Mouse (Mus musculus) stomach, embryonic 14.5 days (tissue): Measurements from ENCODE around the gene Sult1a1. TPM values are rescaled to one million over a fixed set of nuclear protein-coding genes. Genes with fewer than 3 reads are reported as not detected.

Experiments used
- ATAC-seq: fragments of 200-750 bp; cut with Nextera tagmentation; 2 replicates; pipeline ENCODE4 v1.8.0; 2017; ENCODE audit warnings: low read depth, moderate TSS enrichment; ENCODE audit not compliant: insufficient number of reproducible peaks, insufficient read depth, low FRiP score
- H3K27ac ChIP-seq: fragments of 300-500 bp; sonication (generic); 2 replicates; pipeline ENCODE4 v1.5.1; 2014; ENCODE audit warnings: mild to moderate bottlenecking, low read length, moderate library complexity, mixed read lengths
- H3K27me3 ChIP-seq: fragments of 300-500 bp; sonication (generic); 2 replicates; pipeline ENCODE4 v1.6.1; 2014; ENCODE audit warnings: low read length, control low read depth, mixed read lengths; ENCODE audit not compliant: control insufficient read depth, insufficient read depth
- H3K36me3 ChIP-seq: fragments of 300-500 bp; sonication (generic); 2 replicates; pipeline ENCODE4 v1.6.1; 2014; ENCODE audit warnings: mild to moderate bottlenecking, control low read depth, low read length, moderate library complexity, mixed read lengths; ENCODE audit not compliant: control insufficient read depth, insufficient read depth
- H3K4me1 ChIP-seq: fragments of 300-500 bp; sonication (generic); 2 replicates; pipeline ENCODE4 v1.6.1; 2014; ENCODE audit warnings: low read length, control low read depth, mixed read lengths; ENCODE audit not compliant: control insufficient read depth, insufficient read depth
- H3K4me2 ChIP-seq: fragments of 300-500 bp; sonication (generic); replicated peaks from 2 replicates; pipeline ENCODE4 v1.6.1; 2014; ENCODE audit warnings: low read depth, low read length, control low read depth
- H3K4me3 ChIP-seq: fragments of 300-500 bp; sonication (generic); 2 replicates; pipeline ENCODE4 v1.5.1; 2014; ENCODE audit warnings: low read depth, low read length, control low read depth
- H3K9ac ChIP-seq: fragments of 300-500 bp; sonication (generic); replicated peaks from 2 replicates; pipeline ENCODE4 v1.6.1; 2014; ENCODE audit warnings: low read depth, mild to moderate bottlenecking, control low read depth, low read length, moderate library complexity, mixed read lengths
- H3K9me3 ChIP-seq: fragments of 300-500 bp; sonication (generic); 2 replicates; pipeline ENCODE4 v1.6.1; 2016; ENCODE audit warnings: low read depth, low read length, control low read depth; ENCODE audit not compliant: control insufficient read depth
- WGBS: fragments of 180-500 bp; shearing (Covaris S2); extraction: QIAGEN DNeasy Blood & Tissue Kit; methylation state at CpG from one replicate; pipeline ENCODE4 v1.1.7; 2014; 5-methylcytosine and 5-hydroxymethylcytosine counted together
- polyA plus RNA-seq: library from polyadenylated mRNA; unstranded; fragments of >200 nt; fragmentation: Nextera tagmentation; extraction: Ambion mirVana; gene quantifications from 2 replicates; pipeline ENCODE4 v1.2.1, GENCODE M21; 2014

Sult1a1 gene
- polyA plus RNA-seq, 1 experiment from 2014 or later: 5.8 TPM

DNA sequence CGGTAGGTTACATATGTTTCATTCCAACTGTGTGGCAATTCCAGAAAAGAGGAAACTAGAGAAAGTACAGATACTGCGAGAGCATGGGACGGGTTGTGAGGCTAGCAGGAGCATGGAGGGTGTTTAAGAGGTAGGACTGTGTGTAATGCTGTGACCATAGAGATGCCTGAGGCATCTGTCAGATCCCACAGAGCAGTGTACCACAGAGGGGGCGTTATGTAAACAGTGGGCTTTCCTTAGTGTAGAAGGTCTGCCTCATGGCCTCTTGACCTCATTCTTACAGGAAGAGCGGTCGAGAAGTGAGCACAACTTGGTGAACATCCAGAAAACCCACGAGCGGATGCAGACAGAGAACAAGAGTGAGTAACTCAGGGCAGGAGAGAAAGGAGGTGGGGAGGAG, 12.6 kb downstream of the Sult1a1 start:
- Histone ChIP-seq H3K4me1 (no peaks in the 10 kb centered on the region), H3K27ac (no peak overlapping the region), H3K9me3 (no peaks in the 10 kb centered on the region), H3K27me3 (no peaks in the 10 kb centered on the region), H3K9ac (no peak overlapping the region), H3K4me2 (no peak overlapping the region), H3K36me3 (peaks cover 16% of the 10 kb centered on the region; the same call in 1 of the 2 replicates), H3K4me3 (no peak overlapping the region)
- WGBS: 52% methylated on average over 8 of the region's 8 CpGs
- ATAC-seq: no peak

GRCm38 (mm10) chr7:126659771-126660170, 16.5 kb downstream of the Sult1a1 start:
- ATAC-seq: no peak
- WGBS: 86% methylated on average over 3 of the region's 3 CpGs

GRCm38 (mm10) chr7:126657522-126657921, 18.7 kb downstream of the Sult1a1 start:
- Histone ChIP-seq H3K27me3 (no peaks in the 10 kb centered on the region), H3K4me3 (no peak overlapping the region), H3K27ac (no peak overlapping the region), H3K4me2 (no peak overlapping the region), H3K4me1 (no peaks in the 10 kb centered on the region), H3K9me3 (no peaks in the 10 kb centered on the region), H3K9ac (no peak overlapping the region), H3K36me3 (peaks cover 2% of the 10 kb centered on the region; the same call in 1 of the 2 replicates)
- 97% methylated on average over 1 of the region's 1 CpGs for WGBS
- no peak for ATAC-seq

More at GRCm38 (mm10) chr7:126659771-126660170, 16.5 kb downstream of the Sult1a1 start:
- no peaks in the 10 kb centered on the region for H3K9me3 ChIP-seq
- H3K4me2 ChIP-seq: no peak overlapping the region
- no peaks in the 10 kb centered on the region for H3K4me1 ChIP-seq
- H3K27ac ChIP-seq: no peak overlapping the region
- no peak overlapping the region for H3K4me3 ChIP-seq
- peaks cover 8% of the 10 kb centered on the region; the same call in 1 of the 2 replicates for H3K36me3 ChIP-seq
- no peak overlapping the region for H3K9ac ChIP-seq
- H3K27me3 ChIP-seq: no peaks in the 10 kb centered on the region

- 94% methylated on average over 3 of the region's 3 CpGs for WGBS
- Histone ChIP-seq H3K9me3 (no peaks in the 10 kb centered on the region), H3K36me3 (no peaks in the 10 kb centered on the region), H3K4me1 (no peaks in the 10 kb centered on the region), H3K4me2 (no peak overlapping the region), H3K9ac (no peak overlapping the region), H3K4me3 (no peak overlapping the region), H3K27me3 (no peaks in the 10 kb centered on the region), H3K27ac (no peak overlapping the region)
- no peak for ATAC-seq
Observed at GRCm38 (mm10) chr7:126655695-126656094, 20.5 kb downstream of the Sult1a1 start.

DNA sequence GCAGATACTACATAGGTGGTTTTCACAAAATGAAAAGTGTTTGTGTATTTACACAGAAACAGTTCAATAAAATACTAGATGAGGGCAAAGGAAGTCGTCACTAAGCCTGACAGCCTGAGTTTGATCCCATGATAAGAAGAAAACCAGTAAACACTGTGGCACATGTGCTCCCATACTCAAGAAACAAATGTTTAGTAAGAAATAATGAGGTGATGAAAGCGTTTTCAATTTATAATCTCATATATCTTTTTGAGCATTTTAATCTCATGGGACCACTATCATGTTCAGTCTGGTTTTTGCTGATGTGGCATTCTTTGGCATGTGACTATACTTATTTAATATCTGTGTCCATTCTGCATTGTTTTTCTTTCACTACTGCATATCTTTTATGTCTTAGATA, 22.2 kb downstream of the Sult1a1 start:
- H3K4me2 ChIP-seq: no peak overlapping the region
- H3K9ac ChIP-seq: no peak overlapping the region
- no peak overlapping the region for H3K27ac ChIP-seq
- H3K4me3 ChIP-seq: no peak overlapping the region
- peaks cover 5% of the 10 kb centered on the region; the same call in 1 of the 2 replicates for H3K4me1 ChIP-seq
- 79% methylated on average over 2 of the region's 2 CpGs for WGBS
- ATAC-seq: no peak
- H3K36me3 ChIP-seq: no peaks in the 10 kb centered on the region
- H3K9me3 ChIP-seq: no peaks in the 10 kb centered on the region
- no peaks in the 10 kb centered on the region for H3K27me3 ChIP-seq

- WGBS: 24% methylated on average over 2 of the region's 2 CpGs
- ATAC-seq: no peak
- Histone ChIP-seq H3K4me1 (peaks cover 5% of the 10 kb centered on the region; the same call in 1 of the 2 replicates), H3K4me2 (no peak overlapping the region), H3K27ac (no peak overlapping the region), H3K36me3 (no peaks in the 10 kb centered on the region), H3K4me3 (no peak overlapping the region), H3K9ac (no peak overlapping the region), H3K27me3 (no peaks in the 10 kb centered on the region), H3K9me3 (no peaks in the 10 kb centered on the region)
Observed at GRCm38 (mm10) chr7:126650852-126651251, 25.4 kb downstream of the Sult1a1 start.

GRCm38 (mm10) chr7:126649231-126650051, 26.8 kb downstream of the Sult1a1 start, which contains the start of gene Sgf29:
TSS of gene Sgf29 (plus strand) at chr7:126649309.
- WGBS: 1% methylated on average over 57 of the region's 57 CpGs
- Histone ChIP-seq H3K4me2 (peak within 1 kb of the TSS; percentile 67), H3K9me3 (no peaks in the 10 kb centered on the region)

GRCm38 (mm10) chr7:126648486-126648885, 27.7 kb downstream of the Sult1a1 start:
- H3K9me3 ChIP-seq: no peaks in the 10 kb centered on the region
- no peak overlapping the region for H3K9ac ChIP-seq
- WGBS: 76% methylated on average over 4 of the region's 4 CpGs
- ATAC-seq: no peak
- H3K27me3 ChIP-seq: no peaks in the 10 kb centered on the region
- no peaks in the 10 kb centered on the region for H3K36me3 ChIP-seq
- no peak overlapping the region for H3K27ac ChIP-seq
- H3K4me1 ChIP-seq: peaks cover 5% of the 10 kb centered on the region; the same call in 1 of the 2 replicates
- peak overlapping the region; percentile 57; the same call in 1 of the 2 replicates for H3K4me3 ChIP-seq
- peak overlapping the region; percentile 67; the same call in 1 of the 2 replicates for H3K4me2 ChIP-seq

More at GRCm38 (mm10) chr7:126649231-126650051, 26.8 kb downstream of the Sult1a1 start, which contains the start of gene Sgf29:
- peak; percentile 98 for ATAC-seq
- peak within 1 kb of the TSS; percentile 91 for H3K27ac ChIP-seq
- peak within 1 kb of the TSS; percentile 42 for H3K9ac ChIP-seq
- H3K27me3 ChIP-seq: no peaks in the 10 kb centered on the region
- H3K4me3 ChIP-seq: peak within 1 kb of the TSS; percentile 57
- H3K36me3 ChIP-seq: no peaks in the 10 kb centered on the region
- peaks cover 5% of the 10 kb centered on the region; the same call in 1 of the 2 replicates for H3K4me1 ChIP-seq
